Mouse (Mus musculus) lung, embryonic 15.5 days (tissue): ENCODE results near the gene Soga3. TPM values are rescaled to one million over a fixed set of nuclear protein-coding genes. Genes with fewer than 3 reads are reported as not detected.

Experiments
- ATAC-seq: fragments of 200-750 bp; cut with Nextera tagmentation; 2 replicates; pipeline ENCODE4 v1.8.0; 2017; ENCODE audit warnings: moderate number of reproducible peaks, borderline replicate concordance; ENCODE audit not compliant: low FRiP score, low TSS enrichment; ENCODE audit errors: extremely low read depth
- H3K27ac ChIP-seq: fragments of 300-500 bp; sonication (generic); 2 replicates; pipeline ENCODE4 v1.5.1; 2015; ENCODE audit warnings: moderate library complexity, mild to moderate bottlenecking, inconsistent platforms
- H3K27me3 ChIP-seq: fragments of 300-500 bp; sonication (generic); 2 replicates; pipeline ENCODE4 v1.6.1; 2015; ENCODE audit warnings: inconsistent platforms
- H3K36me3 ChIP-seq: fragments of 300-500 bp; sonication (generic); 2 replicates; pipeline ENCODE4 v1.6.1; 2015; ENCODE audit warnings: inconsistent platforms
- H3K4me1 ChIP-seq: fragments of 300-500 bp; sonication (generic); 2 replicates; pipeline ENCODE4 v1.6.1; 2015; ENCODE audit warnings: inconsistent platforms
- H3K4me2 ChIP-seq: fragments of 300-500 bp; sonication (generic); 2 replicates; pipeline ENCODE4 v1.6.1; 2015; ENCODE audit warnings: inconsistent platforms, mild to moderate bottlenecking, moderate library complexity
- H3K4me3 ChIP-seq: fragments of 300-500 bp; sonication (generic); 2 replicates; pipeline ENCODE4 v1.5.1; 2015; ENCODE audit warnings: mild to moderate bottlenecking, inconsistent platforms
- H3K9ac ChIP-seq: fragments of 300-500 bp; sonication (generic); 2 replicates; pipeline ENCODE4 v1.6.1; 2015; ENCODE audit warnings: inconsistent platforms
- H3K9me3 ChIP-seq: fragments of 300-500 bp; sonication (generic); 2 replicates; pipeline ENCODE4 v1.6.1; 2016; ENCODE audit warnings: inconsistent platforms
- WGBS: fragments of 180-500 bp; shearing (Covaris S2); methylation state at CpG from one replicate; pipeline ENCODE4 v1.1.7; 2015; 5-methylcytosine and 5-hydroxymethylcytosine counted together
- polyA plus RNA-seq: library from polyadenylated mRNA; unstranded; fragments of >200 nt; fragmentation: Nextera tagmentation; extraction: Ambion mirVana; gene quantifications from 2 replicates; pipeline ENCODE4 v1.2.1, GENCODE M21; 2015

Soga3 gene
- polyA plus RNA-seq, 1 experiment from 2014 or later = 0.49 TPM

DNA sequence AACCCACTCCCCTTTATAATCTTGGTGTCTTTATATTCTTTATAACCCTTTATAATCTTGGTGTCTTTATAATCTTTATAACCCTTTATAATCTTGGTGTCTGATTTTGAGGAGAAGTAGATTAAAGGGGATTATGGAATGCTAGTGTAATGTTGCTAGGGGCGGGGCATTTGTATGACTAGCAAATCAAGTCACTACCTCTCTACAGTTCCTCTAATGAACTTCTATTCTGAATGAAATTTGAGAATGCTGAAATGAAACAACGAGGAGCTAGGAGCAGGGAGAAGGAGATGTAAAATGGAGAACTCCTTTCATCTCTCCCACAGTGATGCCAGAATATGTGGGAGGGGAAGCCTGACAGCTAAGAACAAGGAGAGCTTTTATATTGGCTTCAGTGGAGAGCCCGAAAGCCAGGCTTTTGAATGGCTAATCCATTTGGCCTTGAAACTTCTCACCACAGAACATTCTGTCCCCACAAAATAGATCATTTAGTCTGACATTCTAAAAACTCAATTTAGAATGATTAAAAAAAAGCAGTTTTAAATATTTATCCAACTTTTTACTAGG lies 70.0 kb downstream of the Soga3 start:
- ATAC-seq = no peak
- Histone ChIP-seq H3K27me3 (no peaks in the 10 kb centered on the region), H3K4me1 (0 out of 2 replicates have a peak, but pooled peaks cover 7% of the 10 kb centered on the region), H3K27ac (no peak overlapping the region), H3K4me3 (no peak overlapping the region), H3K9me3 (no peaks in the 10 kb centered on the region), H3K4me2 (no peak overlapping the region), H3K36me3 (no peaks in the 10 kb centered on the region), H3K9ac (no peak overlapping the region)
- WGBS = 54% methylated on average over 3 of the region's 3 CpGs

DNA sequence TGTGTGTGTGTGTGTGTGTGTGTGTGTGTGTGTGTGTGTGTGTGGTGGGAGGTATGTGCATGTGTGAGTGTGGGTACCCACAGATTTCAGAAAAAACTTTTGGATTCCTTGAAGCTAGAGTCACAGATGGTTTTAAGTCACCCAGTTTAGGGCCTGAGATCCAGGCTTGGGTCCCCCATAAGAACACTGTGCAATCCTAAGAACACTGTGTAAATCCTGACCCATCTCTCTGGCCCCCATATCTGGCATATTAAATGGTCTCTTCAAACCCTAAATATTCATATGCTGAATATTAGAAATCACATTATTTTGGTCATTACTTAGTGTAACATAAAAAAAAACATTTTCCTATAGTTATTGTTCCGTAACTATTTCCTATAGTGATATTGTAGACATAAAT lies 73.3 kb downstream of the Soga3 start:
- no peak for ATAC-seq
- no peak overlapping the region for H3K4me2 ChIP-seq
- no peak overlapping the region for H3K4me3 ChIP-seq
- no peaks in the 10 kb centered on the region for H3K9me3 ChIP-seq
- no peaks in the 10 kb centered on the region for H3K36me3 ChIP-seq
- H3K4me1 ChIP-seq = no peaks in the 10 kb centered on the region
- 90% methylated on average over 1 of the region's 1 CpGs for WGBS
- H3K9ac ChIP-seq = no peak overlapping the region
- no peak overlapping the region for H3K27ac ChIP-seq
- H3K27me3 ChIP-seq = no peaks in the 10 kb centered on the region

DNA sequence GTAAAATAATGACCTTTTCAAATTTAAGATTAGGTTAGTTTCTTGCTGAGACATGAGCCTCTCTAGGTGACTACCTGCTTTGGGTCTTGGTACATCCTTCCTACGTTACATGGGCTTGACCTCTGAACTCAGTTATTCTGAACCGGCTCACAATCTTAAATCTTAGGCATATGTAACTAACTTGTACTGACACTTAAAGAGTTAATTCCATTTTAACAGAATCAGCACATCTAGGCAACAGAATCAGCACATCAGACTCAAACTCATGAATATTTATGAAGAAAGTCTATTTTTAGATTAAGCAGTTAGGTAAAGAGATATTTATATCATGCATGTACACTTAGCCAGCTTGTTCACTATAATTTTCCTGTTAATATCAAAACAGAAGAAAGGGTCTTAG lies 73.8 kb downstream of the Soga3 start:
- H3K36me3 ChIP-seq = no peaks in the 10 kb centered on the region
- H3K9me3 ChIP-seq = no peaks in the 10 kb centered on the region
- H3K9ac ChIP-seq = no peak overlapping the region
- H3K4me2 ChIP-seq = no peak overlapping the region
- WGBS = 70% methylated on average over 2 of the region's 2 CpGs
- no peaks in the 10 kb centered on the region for H3K4me1 ChIP-seq
- no peaks in the 10 kb centered on the region for H3K27me3 ChIP-seq
- no peak overlapping the region for H3K4me3 ChIP-seq
- ATAC-seq = no peak
- H3K27ac ChIP-seq = no peak overlapping the region

DNA sequence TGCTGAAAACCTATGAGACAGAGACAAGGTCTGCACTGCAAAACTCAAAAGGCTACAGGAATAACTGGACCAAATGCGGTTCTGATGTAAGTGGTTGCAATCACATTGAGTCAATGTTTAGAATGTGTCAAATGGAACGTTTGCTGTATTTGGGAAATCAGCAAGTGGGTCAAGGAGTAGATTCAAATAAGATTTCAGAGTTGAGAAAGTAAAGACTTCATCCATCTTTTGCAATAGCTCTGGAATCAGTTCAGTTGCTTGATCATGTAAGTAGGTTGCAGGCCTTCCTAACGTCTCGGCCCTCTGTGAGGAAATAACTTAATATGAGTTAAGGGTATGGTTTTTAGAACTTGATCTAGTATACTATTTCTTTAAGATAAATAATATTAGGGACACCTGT lies 81.7 kb downstream of the Soga3 start:
- ATAC-seq = no peak
- H3K9me3 ChIP-seq = no peaks in the 10 kb centered on the region
- H3K27me3 ChIP-seq = no peaks in the 10 kb centered on the region
- 83% methylated on average over 4 of the region's 4 CpGs for WGBS
- no peak overlapping the region for H3K9ac ChIP-seq
- no peak overlapping the region for H3K4me3 ChIP-seq
- H3K36me3 ChIP-seq = no peaks in the 10 kb centered on the region
- no peak overlapping the region for H3K4me2 ChIP-seq
- no peaks in the 10 kb centered on the region for H3K4me1 ChIP-seq
- H3K27ac ChIP-seq = no peak overlapping the region

DNA sequence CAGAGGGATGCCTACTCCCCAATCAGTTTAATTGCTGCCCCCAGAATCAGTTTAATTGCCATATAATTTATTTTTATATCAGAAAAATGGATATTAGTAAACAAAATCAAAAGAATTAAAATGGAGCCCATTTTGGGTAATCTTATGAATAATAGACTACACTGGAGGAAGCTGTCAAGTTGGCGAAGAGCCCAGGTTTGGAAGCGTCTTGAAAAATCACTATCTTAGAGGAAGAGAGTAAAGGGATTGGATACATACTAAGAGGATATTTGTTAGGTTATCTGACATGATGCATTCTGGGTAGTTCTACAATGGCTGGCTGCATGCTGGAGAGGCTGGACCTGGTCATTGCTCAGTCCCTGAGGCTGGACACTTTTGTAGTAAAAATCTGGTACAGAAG lies 87.6 kb downstream of the Soga3 start:
- no peak overlapping the region for H3K27ac ChIP-seq
- H3K9me3 ChIP-seq = no peaks in the 10 kb centered on the region
- H3K36me3 ChIP-seq = no peaks in the 10 kb centered on the region
- no peak overlapping the region for H3K4me2 ChIP-seq
- 64% methylated on average over 2 of the region's 2 CpGs for WGBS
- H3K9ac ChIP-seq = no peak overlapping the region
- no peak for ATAC-seq
- no peak overlapping the region for H3K4me3 ChIP-seq
- H3K4me1 ChIP-seq = no peaks in the 10 kb centered on the region
- no peaks in the 10 kb centered on the region for H3K27me3 ChIP-seq

Other genes with a start within 250 kb of the Soga3 start
- gene 2310057J18Rik, start 157.5 kb upstream of the Soga3 start, polyA plus RNA-seq = not detected in 2 replicates
- 0.31 TPM in 1 of 2 replicates, not detected in the other for gene Gm49353, start 55.1 kb downstream of the Soga3 start, polyA plus RNA-seq
- 0.15 and 0.21 TPM in 2 replicates for gene 9330159F19Rik, start 67.8 kb downstream of the Soga3 start, polyA plus RNA-seq
- gene Echdc1, start 169.3 kb downstream of the Soga3 start, polyA plus RNA-seq = 18.8 and 22.5 TPM in 2 replicates
- gene Rnf146, start 218.6 kb downstream of the Soga3 start, polyA plus RNA-seq = 45.0 and 51.5 TPM in 2 replicates